ENCODE assay signal across 20 mouse cellular contexts in the genomic region with DNA sequence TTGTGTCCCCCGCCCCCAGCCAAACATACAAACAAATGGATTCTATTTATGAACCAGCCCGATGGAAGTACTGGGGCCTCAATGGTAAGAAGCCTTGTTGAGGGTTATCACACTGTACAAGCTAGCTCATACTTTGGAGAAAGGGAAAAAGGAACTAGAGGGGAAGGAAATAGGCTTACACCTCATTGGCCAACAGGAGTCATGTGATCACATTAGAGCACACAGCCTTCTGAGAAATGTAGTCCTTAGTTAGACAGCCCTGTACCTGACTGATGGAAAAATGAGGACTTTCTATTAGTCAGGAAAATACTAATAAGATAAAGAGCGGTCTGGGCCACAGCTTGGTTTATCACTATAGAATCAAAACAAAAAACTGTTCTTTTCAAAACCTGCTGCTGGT.
DNase-seq lines count a peak whose midpoint lies in the region; ATAC-seq and TF ChIP-seq lines count a peak whose summit lies in the region.
"Had no signal": no experiment of that assay in that cellular context is flagged by ENCODE, and none has a peak within 500 bp of the region (broad histone marks: within the 10 kb centered on the region; RNA-seq: fewer than 3 reads in every experiment).

No protein-coding gene starts in this region.

- no peak overlapping the region for H3K4me3 ChIP-seq in kidney, embryonic 15.5 days (replicated peaks)
- no peak overlapping the region for H3K4me3 ChIP-seq in kidney, adult 2 months (ENCODE audit: insufficient read depth, low read depth, low read length)
- H3K4me3 ChIP-seq: embryonic facial prominence, embryonic 15.5 days; heart, embryonic 10.5 days; megakaryocyte, embryonic 14.5 days; neural tube, embryonic 13.5 days had no signal

- H3K36me3 ChIP-seq in kidney, embryonic 15.5 days: no peaks in the 10 kb centered on the region
- no peaks in the 10 kb centered on the region for H3K36me3 ChIP-seq in kidney, adult 2 months (ENCODE audit: control insufficient read depth, insufficient read depth, low read length)
- H3K36me3 ChIP-seq: embryonic facial prominence, embryonic 15.5 days; heart, embryonic 10.5 days; neural tube, embryonic 13.5 days had no signal

- no peak for DNase-seq in kidney, adult 2 months
- DNase-seq in CD4-positive, CD25-positive, alpha-beta regulatory T cell, adult 2 months (ENCODE audit: low read depth, low spot score): peak; percentile 49
- DNase-seq in adipocyte (ENCODE audit: low spot score): peak; percentile 44
- DNase-seq in retina, postnatal 1 day: no peak
- DNase-seq in spleen, postnatal 14 days (ENCODE audit: low spot score in 2 of 2): no peak
- DNase-seq: adrenal gland, postnatal 25 days; cerebellum, adult 9-11 months; embryo, embryonic 11 days; gastrocnemius, postnatal 25 days; heart, postnatal 14 days; kidney, adult 9 months; kidney, postnatal 4 days; right cerebral cortex, postnatal 14 days had no signal

- no peaks in the 10 kb centered on the region for H3K27me3 ChIP-seq in kidney, embryonic 15.5 days
- H3K27me3 ChIP-seq in kidney, adult 2 months (replicated peaks; ENCODE audit: control insufficient read depth, insufficient read depth, low read length): no peaks in the 10 kb centered on the region
- H3K27me3 ChIP-seq: embryonic facial prominence, embryonic 15.5 days; megakaryocyte, embryonic 14.5 days; neural tube, embryonic 13.5 days had no signal

- H3K27ac ChIP-seq in kidney, embryonic 15.5 days: peak overlapping the region; percentile 81; the same call in 1 of the 2 replicates
- no peak overlapping the region for H3K27ac ChIP-seq in kidney, adult 2 months (ENCODE audit: insufficient read depth, low read depth, low read length)
- H3K27ac ChIP-seq: embryonic facial prominence, embryonic 15.5 days; hindbrain, postnatal 0 days; neural tube, embryonic 13.5 days had no signal

- peaks cover 51% of the 10 kb centered on the region for H3K4me1 ChIP-seq in kidney, embryonic 15.5 days
- peaks cover 13% of the 10 kb centered on the region; the same call in 1 of the 2 replicates for H3K4me1 ChIP-seq in kidney, adult 2 months (ENCODE audit: control insufficient read depth, insufficient read depth, low read length)

- ATAC-seq in kidney, embryonic 15.5 days (replicated peaks; ENCODE audit: low FRiP score): no peak
- 0 out of 2 replicates have a peak, but pooled peaks have one; percentile 47 for ATAC-seq in megakaryocyte-erythroid progenitor cell, adult 5-6 weeks (replicated peaks; ENCODE audit: low FRiP score, low TSS enrichment, poor library complexity, severe bottlenecking)
- ATAC-seq: hindbrain, postnatal 0 days had no signal

- no peak overlapping the region for H3K4me2 ChIP-seq in kidney, embryonic 15.5 days
- H3K4me2 ChIP-seq: embryonic facial prominence, embryonic 15.5 days; neural tube, embryonic 13.5 days had no signal

- no peak overlapping the region for H3K9ac ChIP-seq in kidney, embryonic 15.5 days
- H3K9ac ChIP-seq: embryonic facial prominence, embryonic 15.5 days; neural tube, embryonic 13.5 days had no signal

- no peaks in the 10 kb centered on the region for H3K9me3 ChIP-seq in kidney, embryonic 15.5 days (replicated peaks)
- H3K9me3 ChIP-seq: embryonic facial prominence, embryonic 15.5 days; heart, embryonic 10.5 days; megakaryocyte, embryonic 14.5 days; neural tube, embryonic 13.5 days had no signal

- 89% methylated on average over 3 of the region's 3 CpGs for WGBS in kidney, embryonic 15.5 days
- 93% methylated on average over 3 of the region's 3 CpGs for WGBS in kidney, adult 2 months

- TF ChIP-seq CTCF in kidney, adult 2 months (conservative IDR thresholded peaks at IDR 0.05; ENCODE audit: insufficient read depth, insufficient read length, low read depth, low read length): no peak

- no peak for TF ChIP-seq POLR2A in kidney, adult 2 months (IDR thresholded peaks at IDR 0.05; ENCODE audit: low read depth, low read length)

Comparison
In these comparisons a context has a peak if more than half of its experiments do, and no peak if none do; other contexts are left out.
1. DNase-seq: peak in CD4-positive, CD25-positive, alpha-beta regulatory T cell, adult 2 months (single experiment) and adipocyte (single experiment); none in kidney, adult 2 months (single experiment), retina, postnatal 1 day (single experiment) and spleen, postnatal 14 days (0 of 2).